Mouse (Mus musculus) bone marrow, adult 2 months (tissue): ENCODE measurements around the gene Iqsec1.

ENCODE experiments used
- CTCF ChIP-seq: fragments of 200-500 bp; IDR thresholded peaks from 2 replicates; pipeline ENCODE4 v1.5.1; 2011; ENCODE audit warnings: low read length, control low read depth; ENCODE audit not compliant: control insufficient read depth, insufficient read depth
- POLR2A ChIP-seq: fragments of 200-500 bp; IDR thresholded peaks from 2 replicates; pipeline ENCODE4 v1.6.1; 2011; ENCODE audit warnings: low read depth, mild to moderate bottlenecking, control low read depth, low read length, borderline replicate concordance; ENCODE audit not compliant: control insufficient read depth

GRCm38 (mm10) chr6:91016600-91017230, 28.2 kb upstream of the Iqsec1 start:
- TF ChIP-seq CTCF (no peak), POLR2A (no peak)
